Mouse (Mus musculus): ENCODE measurements around the gene Prr12. TPM values are rescaled to one million over a fixed set of nuclear protein-coding genes. Genes with fewer than 3 reads are reported as not detected.

Gene Prr12
- polyA plus RNA-seq, 1 experiment from 2014 or later, result 13.7 TPM

GRCm38 (mm10) chr7:45048001-45048890 is 4.4 kb downstream of the Prr12 start:
- H3K36me3 ChIP-seq, result peaks cover 75% of the 10 kb centered on the region
- H3K9me3 ChIP-seq, result no peaks in the 10 kb centered on the region
- H3K27me3 ChIP-seq, result no peaks in the 10 kb centered on the region
- H3K4me1 ChIP-seq, result peaks cover 20% of the 10 kb centered on the region
- H3K4me3 ChIP-seq, result no peak overlapping the region
- no peak overlapping the region for H3K9ac ChIP-seq (replicated peaks)
- 91% methylated on average over 38 of the region's 38 CpGs for WGBS
- no peak for ATAC-seq (ENCODE audit: low FRiP score, low read depth)
- no peak overlapping the region for H3K4me2 ChIP-seq (replicated peaks)
- no peak overlapping the region for H3K27ac ChIP-seq (replicated peaks)

DNA sequence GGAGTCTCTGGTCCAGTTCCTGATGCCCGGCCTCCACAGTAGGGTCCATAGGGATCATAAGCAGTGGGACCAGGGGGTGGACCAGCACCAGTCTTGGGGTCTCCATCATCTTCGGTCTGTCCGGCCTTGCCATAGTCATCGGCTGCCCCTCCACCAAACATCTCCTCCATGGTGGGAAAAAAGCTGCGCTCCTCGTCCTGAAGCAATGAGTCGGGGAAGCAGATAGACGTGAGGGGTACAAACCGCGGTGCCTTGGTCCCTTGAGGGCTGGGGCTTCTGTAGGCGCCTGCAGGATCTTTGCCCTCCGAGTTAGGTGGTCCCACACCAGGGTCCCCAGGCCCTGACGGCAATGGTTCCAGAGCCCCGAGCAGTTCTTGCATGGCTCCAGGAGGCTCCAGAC is 5.2 kb downstream of the Prr12 start:
- 97% methylated on average over 14 of the region's 14 CpGs for WGBS

GRCm38 (mm10) chr7:45046853-45047350 is 5.8 kb downstream of the Prr12 start:
- no peak overlapping the region for H3K4me3 ChIP-seq
- no peak for ATAC-seq (ENCODE audit: low FRiP score, low read depth)
- no peak overlapping the region for H3K4me2 ChIP-seq (replicated peaks)
- no peak overlapping the region for H3K27ac ChIP-seq (replicated peaks)
- H3K4me1 ChIP-seq, result peaks cover 18% of the 10 kb centered on the region
- H3K27me3 ChIP-seq, result no peaks in the 10 kb centered on the region
- H3K9ac ChIP-seq (replicated peaks), result no peak overlapping the region
- peaks cover 88% of the 10 kb centered on the region for H3K36me3 ChIP-seq
- 96% methylated on average over 26 of the region's 26 CpGs for WGBS
- H3K9me3 ChIP-seq, result no peaks in the 10 kb centered on the region

More for the DNA sequence above, 5.2 kb downstream of the Prr12 start:
- Histone ChIP-seq H3K4me2 (replicated peaks) (no peak overlapping the region), H3K27ac (replicated peaks) (no peak overlapping the region), H3K4me1 (peaks cover 20% of the 10 kb centered on the region), H3K4me3 (no peak overlapping the region), H3K9me3 (no peaks in the 10 kb centered on the region), H3K36me3 (peaks cover 82% of the 10 kb centered on the region), H3K9ac (replicated peaks) (no peak overlapping the region), H3K27me3 (no peaks in the 10 kb centered on the region)
- no peak for ATAC-seq (ENCODE audit: low FRiP score, low read depth)

GRCm38 (mm10) chr7:45045741-45046140 is 6.9 kb downstream of the Prr12 start:
- Histone ChIP-seq H3K4me3 (no peak overlapping the region), H3K9me3 (no peaks in the 10 kb centered on the region), H3K27me3 (no peaks in the 10 kb centered on the region), H3K9ac (replicated peaks) (no peak overlapping the region), H3K4me2 (replicated peaks) (no peak overlapping the region), H3K36me3 (peaks cover 100% of the 10 kb centered on the region), H3K27ac (replicated peaks) (no peak overlapping the region), H3K4me1 (peaks cover 7% of the 10 kb centered on the region)
- ATAC-seq (ENCODE audit: low FRiP score, low read depth), result no peak
- 97% methylated on average over 22 of the region's 22 CpGs for WGBS

DNA sequence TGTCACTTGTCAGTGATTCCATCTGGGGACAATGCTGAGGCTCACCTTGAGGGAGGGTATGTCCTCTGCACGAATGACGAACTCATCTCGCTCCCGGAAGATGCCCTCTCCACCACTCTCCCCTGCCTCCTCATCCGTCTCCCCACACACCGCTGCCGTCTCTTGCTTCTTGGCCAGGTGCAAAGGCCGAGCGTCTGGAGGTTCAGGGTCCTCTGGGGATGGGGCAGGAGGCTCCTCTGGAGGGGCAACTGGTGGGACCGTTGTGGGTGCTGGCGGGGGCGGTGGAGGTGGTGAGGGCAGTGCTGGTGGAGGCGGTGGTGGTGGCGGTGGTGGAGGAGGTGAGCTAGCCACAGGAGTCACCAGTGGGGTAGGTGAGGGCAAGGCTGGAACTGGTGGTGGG is 9.4 kb downstream of the Prr12 start:
- H3K9ac ChIP-seq (replicated peaks), result no peak overlapping the region
- H3K4me1 ChIP-seq, result 0 out of 2 replicates have a peak, but pooled peaks cover 2% of the 10 kb centered on the region
- no peak overlapping the region for H3K4me2 ChIP-seq (replicated peaks)
- 97% methylated on average over 14 of the region's 14 CpGs for WGBS
- no peak overlapping the region for H3K27ac ChIP-seq (replicated peaks)
- no peaks in the 10 kb centered on the region for H3K27me3 ChIP-seq
- H3K9me3 ChIP-seq, result no peaks in the 10 kb centered on the region
- ATAC-seq (ENCODE audit: low FRiP score, low read depth), result no peak
- peaks cover 98% of the 10 kb centered on the region for H3K36me3 ChIP-seq
- no peak overlapping the region for H3K4me3 ChIP-seq

DNA sequence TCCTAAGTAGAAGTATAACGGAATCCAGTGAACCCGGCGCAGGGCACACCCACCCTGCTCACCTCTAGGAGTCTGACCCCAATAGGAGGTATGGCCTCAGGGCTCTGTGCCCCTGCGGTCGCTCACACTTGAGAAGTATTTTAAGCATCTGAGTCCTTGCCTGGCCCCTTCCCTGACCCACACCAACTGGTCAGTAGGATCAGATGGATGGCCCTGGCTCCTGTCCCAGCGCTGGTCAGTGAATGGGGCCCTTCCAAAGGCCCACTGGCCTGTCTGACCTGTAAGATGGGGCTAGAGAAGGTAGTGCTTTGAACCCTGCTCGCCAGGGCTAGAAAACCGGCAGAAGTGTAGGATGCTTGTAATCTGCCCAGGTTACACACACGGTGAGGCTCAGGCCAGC is 11.8 kb downstream of the Prr12 start:
- H3K9ac ChIP-seq (replicated peaks), result no peak overlapping the region
- H3K36me3 ChIP-seq, result peaks cover 98% of the 10 kb centered on the region
- no peaks in the 10 kb centered on the region for H3K9me3 ChIP-seq
- H3K27me3 ChIP-seq, result no peaks in the 10 kb centered on the region
- 96% methylated on average over 9 of the region's 9 CpGs for WGBS
- H3K4me2 ChIP-seq (replicated peaks), result no peak overlapping the region
- no peak overlapping the region for H3K27ac ChIP-seq (replicated peaks)
- no peaks in the 10 kb centered on the region for H3K4me1 ChIP-seq
- H3K4me3 ChIP-seq, result no peak overlapping the region
- ATAC-seq (ENCODE audit: low FRiP score, low read depth), result no peak

DNA sequence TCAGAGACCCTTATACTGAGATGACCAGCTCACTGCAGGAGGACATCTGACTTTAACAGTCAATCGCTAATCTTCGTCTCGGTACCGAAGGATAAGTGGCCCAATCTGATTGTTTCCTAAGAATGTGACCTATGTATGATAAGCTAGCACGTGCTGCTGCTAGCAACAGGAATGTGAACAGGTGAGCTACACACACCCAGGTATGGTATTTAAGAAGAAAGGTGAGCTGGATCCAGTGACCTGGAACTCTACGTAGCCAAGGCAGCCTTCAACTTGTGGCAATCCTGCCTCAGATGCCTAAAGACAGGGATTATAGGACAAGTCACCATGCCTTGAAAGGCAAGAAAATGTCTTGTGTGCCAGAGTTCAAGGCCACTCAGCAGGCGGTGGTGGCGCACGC is 14.3 kb downstream of the Prr12 start:
- ATAC-seq (ENCODE audit: low FRiP score, low read depth), result no peak
- WGBS, result 94% methylated on average over 9 of the region's 9 CpGs
- no peaks in the 10 kb centered on the region for H3K4me1 ChIP-seq
- H3K4me2 ChIP-seq (replicated peaks), result no peak overlapping the region
- no peaks in the 10 kb centered on the region for H3K27me3 ChIP-seq
- no peak overlapping the region for H3K9ac ChIP-seq (replicated peaks)
- H3K4me3 ChIP-seq, result no peak overlapping the region
- H3K36me3 ChIP-seq, result peaks cover 98% of the 10 kb centered on the region
- H3K27ac ChIP-seq (replicated peaks), result no peak overlapping the region
- no peaks in the 10 kb centered on the region for H3K9me3 ChIP-seq

- H3K9ac ChIP-seq (replicated peaks), result no peak overlapping the region
- H3K4me3 ChIP-seq, result no peak overlapping the region
- no peaks in the 10 kb centered on the region for H3K9me3 ChIP-seq
- H3K27me3 ChIP-seq, result no peaks in the 10 kb centered on the region
- no peak overlapping the region for H3K27ac ChIP-seq (replicated peaks)
- peaks cover 98% of the 10 kb centered on the region for H3K36me3 ChIP-seq
- no peak overlapping the region for H3K4me2 ChIP-seq (replicated peaks)
- no peak for ATAC-seq (ENCODE audit: low FRiP score, low read depth)
- H3K4me1 ChIP-seq, result no peaks in the 10 kb centered on the region
- WGBS, result 68% methylated on average over 7 of the region's 7 CpGs
These were observed 14.8 kb downstream of the Prr12 start for GRCm38 (mm10) chr7:45037720-45038361.

GRCm38 (mm10) chr7:45036702-45037101 is 16.0 kb downstream of the Prr12 start:
- Histone ChIP-seq H3K4me1 (no peaks in the 10 kb centered on the region), H3K9ac (replicated peaks) (no peak overlapping the region), H3K4me3 (no peak overlapping the region), H3K4me2 (replicated peaks) (no peak overlapping the region), H3K27ac (replicated peaks) (no peak overlapping the region), H3K27me3 (no peaks in the 10 kb centered on the region), H3K36me3 (peaks cover 97% of the 10 kb centered on the region), H3K9me3 (no peaks in the 10 kb centered on the region)
- ATAC-seq (ENCODE audit: low FRiP score, low read depth), result no peak
- WGBS, result 89% methylated on average over 11 of the region's 11 CpGs

- no peak overlapping the region for H3K4me2 ChIP-seq (replicated peaks)
- no peaks in the 10 kb centered on the region for H3K9me3 ChIP-seq
- H3K27ac ChIP-seq (replicated peaks), result no peak overlapping the region
- no peak overlapping the region for H3K9ac ChIP-seq (replicated peaks)
- H3K36me3 ChIP-seq, result peaks cover 97% of the 10 kb centered on the region
- 95% methylated on average over 3 of the region's 3 CpGs for WGBS
- no peaks in the 10 kb centered on the region for H3K4me1 ChIP-seq
- ATAC-seq (ENCODE audit: low FRiP score, low read depth), result no peak
- no peak overlapping the region for H3K4me3 ChIP-seq
- no peaks in the 10 kb centered on the region for H3K27me3 ChIP-seq
These were observed 17.1 kb downstream of the Prr12 start for GRCm38 (mm10) chr7:45035631-45036030.

DNA sequence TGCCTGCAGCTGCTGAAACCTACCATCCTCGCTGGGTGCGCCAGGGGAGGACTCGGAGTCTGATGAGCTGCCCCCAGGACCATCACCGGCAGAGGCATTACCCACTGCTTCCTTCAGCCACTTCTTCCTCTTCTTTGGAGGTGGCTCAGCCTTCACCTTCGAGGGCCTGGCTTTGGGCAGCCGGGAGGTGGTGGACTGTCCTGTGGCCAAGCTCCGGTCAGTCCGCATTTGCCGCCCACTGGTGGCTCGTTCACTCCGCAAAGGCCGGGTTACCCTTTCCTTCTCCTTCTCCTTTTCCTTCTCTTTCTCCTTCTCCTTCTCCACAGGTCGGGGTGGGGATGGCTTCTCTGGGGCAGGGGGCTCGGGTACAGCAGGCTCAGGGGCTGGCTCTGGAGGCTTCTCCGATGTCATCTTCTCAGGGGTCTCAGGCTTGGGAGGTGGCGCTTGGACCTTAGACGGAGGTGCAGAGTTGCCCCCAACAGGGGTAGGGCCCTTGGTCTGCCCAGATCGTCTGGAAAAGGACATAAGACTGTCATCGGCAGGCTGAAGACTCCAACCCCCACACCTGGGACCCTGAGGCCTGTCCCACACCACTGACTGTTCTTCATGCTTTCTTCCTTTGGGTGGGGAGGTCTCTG is 18.8 kb downstream of the Prr12 start:
- Histone ChIP-seq H3K27me3 (no peaks in the 10 kb centered on the region), H3K4me2 (replicated peaks) (no peak overlapping the region)
- ATAC-seq (ENCODE audit: low FRiP score, low read depth), result no peak

GRCm38 (mm10) chr7:45030857-45031256 is 21.8 kb downstream of the Prr12 start:
- Histone ChIP-seq H3K4me1 (peaks cover 8% of the 10 kb centered on the region; the same call in 1 of the 2 replicates), H3K27ac (replicated peaks) (no peak overlapping the region), H3K36me3 (peaks cover 93% of the 10 kb centered on the region), H3K9ac (replicated peaks) (no peak overlapping the region), H3K27me3 (no peaks in the 10 kb centered on the region), H3K4me2 (replicated peaks) (no peak overlapping the region), H3K4me3 (no peak overlapping the region), H3K9me3 (no peaks in the 10 kb centered on the region)
- 97% methylated on average over 8 of the region's 8 CpGs for WGBS
- ATAC-seq (ENCODE audit: low FRiP score, low read depth), result no peak

More for the DNA sequence above, 18.8 kb downstream of the Prr12 start:
- Histone ChIP-seq H3K9me3 (no peaks in the 10 kb centered on the region), H3K36me3 (peaks cover 97% of the 10 kb centered on the region), H3K4me3 (no peak overlapping the region), H3K4me1 (no peaks in the 10 kb centered on the region), H3K27ac (replicated peaks) (no peak overlapping the region), H3K9ac (replicated peaks) (no peak overlapping the region)
- WGBS, result 97% methylated on average over 19 of the region's 19 CpGs

Measured in midbrain, embryonic 12.5 days (tissue).